Mouse (Mus musculus): ENCODE results near the gene Acap1. TPM values are rescaled to one million over a fixed set of nuclear protein-coding genes. Genes with fewer than 3 reads are reported as not detected.

Acap1 gene
- polyA plus RNA-seq, 1 experiment from 2014 or later = 0.75 TPM

GRCm38 (mm10) chr11:69884240-69884639 is 11.1 kb downstream of the Acap1 start:
- H3K27me3 ChIP-seq (ENCODE audit: control insufficient read depth, insufficient read depth, low read length) = peaks cover 5% of the 10 kb centered on the region; the same call in 1 of the 2 replicates
- no peak overlapping the region for H3K4me2 ChIP-seq (ENCODE audit: low read depth, low read length, severe bottlenecking)
- ATAC-seq (replicated peaks; ENCODE audit: low FRiP score) (no peak), DNase-seq (ENCODE audit: low spot score) (no peak)
- no peaks in the 10 kb centered on the region for H3K9me3 ChIP-seq (ENCODE audit: control insufficient read depth, low read length)
- no peak overlapping the region for H3K4me3 ChIP-seq (ENCODE audit: low read depth, low read length)
- H3K9ac ChIP-seq (ENCODE audit: low read length) = no peak overlapping the region
- no peaks in the 10 kb centered on the region for H3K36me3 ChIP-seq (ENCODE audit: control insufficient read depth, insufficient read depth, low read length)
- WGBS = 82% methylated on average over 9 of the region's 9 CpGs
- H3K27ac ChIP-seq (ENCODE audit: low read depth, low read length) = no peak overlapping the region
- H3K4me1 ChIP-seq (replicated peaks; ENCODE audit: control insufficient read depth, insufficient read depth, low read length) = peaks cover 4% of the 10 kb centered on the region; the same call in 1 of the 2 replicates

GRCm38 (mm10) chr11:69883527-69884151 is 11.7 kb downstream of the Acap1 start:
- no peak overlapping the region for H3K27ac ChIP-seq (ENCODE audit: low read depth, low read length)
- H3K27me3 ChIP-seq (ENCODE audit: control insufficient read depth, insufficient read depth, low read length) = peaks cover 5% of the 10 kb centered on the region; the same call in 1 of the 2 replicates
- 89% methylated on average over 8 of the region's 8 CpGs for WGBS
- DNase-seq (ENCODE audit: low spot score) (no peak), ATAC-seq (replicated peaks; ENCODE audit: low FRiP score) (no peak)
- peaks cover 4% of the 10 kb centered on the region; the same call in 1 of the 2 replicates for H3K4me1 ChIP-seq (replicated peaks; ENCODE audit: control insufficient read depth, insufficient read depth, low read length)
- no peaks in the 10 kb centered on the region for H3K9me3 ChIP-seq (ENCODE audit: control insufficient read depth, low read length)
- no peaks in the 10 kb centered on the region for H3K36me3 ChIP-seq (ENCODE audit: control insufficient read depth, insufficient read depth, low read length)
- H3K4me3 ChIP-seq (ENCODE audit: low read depth, low read length) = no peak overlapping the region
- H3K4me2 ChIP-seq (ENCODE audit: low read depth, low read length, severe bottlenecking) = no peak overlapping the region
- H3K9ac ChIP-seq (ENCODE audit: low read length) = no peak overlapping the region

- H3K27me3 ChIP-seq (ENCODE audit: control insufficient read depth, insufficient read depth, low read length) = peaks cover 5% of the 10 kb centered on the region; the same call in 1 of the 2 replicates
- ATAC-seq (replicated peaks; ENCODE audit: low FRiP score) = no peak
- WGBS = 61% methylated on average over 4 of the region's 4 CpGs
- no peak for DNase-seq (ENCODE audit: low spot score)
- no peaks in the 10 kb centered on the region for H3K36me3 ChIP-seq (ENCODE audit: control insufficient read depth, insufficient read depth, low read length)
- no peaks in the 10 kb centered on the region for H3K9me3 ChIP-seq (ENCODE audit: control insufficient read depth, low read length)
- no peak overlapping the region for H3K4me2 ChIP-seq (ENCODE audit: low read depth, low read length, severe bottlenecking)
- no peak overlapping the region for H3K27ac ChIP-seq (ENCODE audit: low read depth, low read length)
- H3K4me3 ChIP-seq (ENCODE audit: low read depth, low read length) = no peak overlapping the region
- no peak overlapping the region for H3K9ac ChIP-seq (ENCODE audit: low read length)
- H3K4me1 ChIP-seq (replicated peaks; ENCODE audit: control insufficient read depth, insufficient read depth, low read length) = peaks cover 4% of the 10 kb centered on the region; the same call in 1 of the 2 replicates
Observed at GRCm38 (mm10) chr11:69883066-69883465, 12.3 kb downstream of the Acap1 start.

- no peaks in the 10 kb centered on the region for H3K36me3 ChIP-seq (ENCODE audit: control insufficient read depth, insufficient read depth, low read length)
- H3K9ac ChIP-seq (ENCODE audit: low read length) = 0 out of 2 replicates have a peak overlapping the region, but pooled peaks have one; percentile 30
- H3K4me3 ChIP-seq (ENCODE audit: low read depth, low read length) = peak overlapping the region; percentile 39
- no peak overlapping the region for H3K27ac ChIP-seq (ENCODE audit: low read depth, low read length)
- H3K9me3 ChIP-seq (ENCODE audit: control insufficient read depth, low read length) = no peaks in the 10 kb centered on the region
- WGBS = 59% methylated on average over 21 of the region's 21 CpGs
- ATAC-seq (replicated peaks; ENCODE audit: low FRiP score) (no peak), DNase-seq (ENCODE audit: low spot score) (no peak)
- peaks cover 5% of the 10 kb centered on the region; the same call in 1 of the 2 replicates for H3K27me3 ChIP-seq (ENCODE audit: control insufficient read depth, insufficient read depth, low read length)
- peaks cover 6% of the 10 kb centered on the region; the same call in 1 of the 2 replicates for H3K4me1 ChIP-seq (replicated peaks; ENCODE audit: control insufficient read depth, insufficient read depth, low read length)
- H3K4me2 ChIP-seq (ENCODE audit: low read depth, low read length, severe bottlenecking) = peak overlapping the region; percentile 67; the same call in 1 of the 2 replicates
Observed at GRCm38 (mm10) chr11:69881787-69882670, 13.3 kb downstream of the Acap1 start.

DNA sequence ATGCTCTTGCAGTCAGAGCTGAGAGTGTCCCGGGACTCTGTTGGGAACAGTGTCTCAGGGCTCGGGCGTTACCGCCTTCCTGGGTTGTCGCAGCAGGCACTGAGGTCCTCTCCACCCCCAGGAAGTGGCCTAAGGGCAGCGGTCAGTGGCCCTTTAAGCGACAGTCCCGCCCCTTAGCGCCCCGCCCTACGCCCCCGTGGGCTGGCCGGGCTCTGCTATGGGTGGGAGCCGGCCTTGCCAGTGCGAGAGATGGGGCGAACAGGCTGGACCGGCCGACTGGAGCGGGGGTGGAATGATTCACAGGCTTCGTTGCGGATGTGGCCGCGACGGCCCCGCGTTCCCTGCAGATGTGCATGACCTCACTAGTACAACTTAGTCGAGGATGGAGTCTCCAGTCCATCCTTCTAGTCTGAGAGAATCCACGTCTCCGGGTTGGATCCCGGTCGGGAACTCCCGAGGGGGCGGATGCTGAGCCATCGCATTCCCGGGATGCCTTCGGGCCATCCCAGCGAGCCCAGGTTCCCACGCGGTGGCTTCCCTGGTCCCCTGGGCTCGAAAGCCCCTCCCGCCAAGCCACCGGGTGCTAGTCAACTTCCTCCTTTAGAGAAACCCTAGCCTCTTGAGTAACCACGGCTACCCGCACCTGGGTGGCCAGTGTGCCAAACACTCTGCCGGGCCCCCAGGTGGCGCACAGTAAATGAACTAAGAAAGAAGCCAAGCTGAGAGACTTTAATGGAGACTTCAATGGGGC is 14.3 kb downstream of the Acap1 start, which contains the start of gene Kctd11:
TSS of gene Kctd11 (minus strand) at position 554 of the 751 bp plus-strand sequence.
- Histone ChIP-seq H3K4me2 (ENCODE audit: low read depth, low read length, severe bottlenecking) (peak within 1 kb of the TSS; percentile 67), H3K27me3 (ENCODE audit: control insufficient read depth, insufficient read depth, low read length) (peaks cover 5% of the 10 kb centered on the region; the same call in 1 of the 2 replicates), H3K9ac (ENCODE audit: low read length) (peak within 1 kb of the TSS; percentile 48), H3K9me3 (ENCODE audit: control insufficient read depth, low read length) (no peaks in the 10 kb centered on the region), H3K4me1 (replicated peaks; ENCODE audit: control insufficient read depth, insufficient read depth, low read length) (peaks cover 6% of the 10 kb centered on the region; the same call in 1 of the 2 replicates), H3K4me3 (ENCODE audit: low read depth, low read length) (peak within 1 kb of the TSS; percentile 39), H3K36me3 (ENCODE audit: control insufficient read depth, insufficient read depth, low read length) (no peaks in the 10 kb centered on the region), H3K27ac (ENCODE audit: low read depth, low read length) (peak within 1 kb of the TSS; percentile 32)
- ATAC-seq (replicated peaks; ENCODE audit: low FRiP score) (peak; percentile 85), DNase-seq (ENCODE audit: low spot score) (peak; percentile 88)
- WGBS = under 1% methylated on average over 46 of the region's 46 CpGs

- peak overlapping the region; percentile 67 for H3K4me2 ChIP-seq (ENCODE audit: low read depth, low read length, severe bottlenecking)
- no peaks in the 10 kb centered on the region for H3K9me3 ChIP-seq (ENCODE audit: control insufficient read depth, low read length)
- under 1% methylated on average over 18 of the region's 18 CpGs for WGBS
- H3K9ac ChIP-seq (ENCODE audit: low read length) = peak overlapping the region; percentile 48
- DNase-seq (ENCODE audit: low spot score) (peak; percentile 80), ATAC-seq (replicated peaks; ENCODE audit: low FRiP score) (no peak)
- H3K36me3 ChIP-seq (ENCODE audit: control insufficient read depth, insufficient read depth, low read length) = no peaks in the 10 kb centered on the region
- peaks cover 6% of the 10 kb centered on the region; the same call in 1 of the 2 replicates for H3K4me1 ChIP-seq (replicated peaks; ENCODE audit: control insufficient read depth, insufficient read depth, low read length)
- H3K4me3 ChIP-seq (ENCODE audit: low read depth, low read length) = peak overlapping the region; percentile 39
- H3K27me3 ChIP-seq (ENCODE audit: control insufficient read depth, insufficient read depth, low read length) = peaks cover 5% of the 10 kb centered on the region; the same call in 1 of the 2 replicates
- H3K27ac ChIP-seq (ENCODE audit: low read depth, low read length) = peak overlapping the region; percentile 32
Observed at GRCm38 (mm10) chr11:69880506-69880852, 14.9 kb downstream of the Acap1 start.

DNA sequence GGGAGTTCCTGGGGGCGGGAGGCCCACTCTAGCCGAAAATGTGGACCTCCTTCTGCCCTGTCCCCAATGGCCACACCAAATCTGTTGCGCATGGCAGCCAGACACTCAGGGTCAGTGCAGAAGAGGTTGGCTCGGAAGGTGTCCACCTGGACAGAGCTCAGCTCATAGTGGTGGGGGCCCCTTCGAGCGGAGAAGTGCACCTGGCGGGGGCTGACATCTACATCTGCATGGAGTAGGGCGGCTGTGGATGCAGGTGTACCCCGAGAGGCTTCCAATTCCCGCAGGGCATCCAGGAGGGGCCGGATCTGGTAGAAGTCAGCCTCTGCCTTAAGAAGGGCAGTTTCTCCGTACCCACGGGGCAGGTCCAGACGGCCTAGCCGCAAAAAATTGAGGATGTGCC is 15.6 kb downstream of the Acap1 start:
- no peak for DNase-seq (ENCODE audit: low spot score)
- Histone ChIP-seq H3K27ac (ENCODE audit: low read depth, low read length) (no peak overlapping the region), H3K9me3 (ENCODE audit: control insufficient read depth, low read length) (no peaks in the 10 kb centered on the region), H3K27me3 (ENCODE audit: control insufficient read depth, insufficient read depth, low read length) (peaks cover 5% of the 10 kb centered on the region; the same call in 1 of the 2 replicates), H3K4me2 (ENCODE audit: low read depth, low read length, severe bottlenecking) (peak overlapping the region; percentile 67; the same call in 1 of the 2 replicates), H3K4me1 (replicated peaks; ENCODE audit: control insufficient read depth, insufficient read depth, low read length) (peaks cover 6% of the 10 kb centered on the region; the same call in 1 of the 2 replicates), H3K9ac (ENCODE audit: low read length) (no peak overlapping the region), H3K36me3 (ENCODE audit: control insufficient read depth, insufficient read depth, low read length) (no peaks in the 10 kb centered on the region), H3K4me3 (ENCODE audit: low read depth, low read length) (peak overlapping the region; percentile 39)
- WGBS = 53% methylated on average over 15 of the region's 15 CpGs
- ATAC-seq (replicated peaks; ENCODE audit: low FRiP score) = no peak

DNA sequence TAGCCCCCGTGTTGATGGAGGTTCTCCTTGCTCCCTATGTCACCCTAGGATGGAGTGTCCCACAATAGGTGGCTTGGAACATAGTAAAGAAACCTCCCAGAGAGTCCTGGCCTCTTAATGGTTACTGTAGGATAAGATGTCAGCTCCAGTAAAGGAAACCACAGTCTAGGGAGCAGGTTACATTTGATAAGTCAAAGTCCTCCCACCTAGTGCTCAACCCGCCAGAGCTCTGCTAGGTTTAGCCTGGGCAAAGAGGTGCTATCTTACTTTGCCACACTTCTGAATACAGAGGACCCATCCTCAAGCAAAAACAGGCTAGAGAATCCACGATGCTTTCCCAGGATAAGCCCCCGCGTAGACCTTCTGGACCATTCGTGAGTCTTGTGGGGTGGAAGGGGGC is 16.4 kb downstream of the Acap1 start:
- Histone ChIP-seq H3K36me3 (ENCODE audit: control insufficient read depth, insufficient read depth, low read length) (no peaks in the 10 kb centered on the region), H3K9ac (ENCODE audit: low read length) (no peak overlapping the region), H3K9me3 (ENCODE audit: control insufficient read depth, low read length) (no peaks in the 10 kb centered on the region), H3K4me2 (ENCODE audit: low read depth, low read length, severe bottlenecking) (no peak overlapping the region), H3K4me3 (ENCODE audit: low read depth, low read length) (no peak overlapping the region), H3K27ac (ENCODE audit: low read depth, low read length) (no peak overlapping the region), H3K4me1 (replicated peaks; ENCODE audit: control insufficient read depth, insufficient read depth, low read length) (peaks cover 6% of the 10 kb centered on the region; the same call in 1 of the 2 replicates), H3K27me3 (ENCODE audit: control insufficient read depth, insufficient read depth, low read length) (peaks cover 5% of the 10 kb centered on the region; the same call in 1 of the 2 replicates)
- 95% methylated on average over 6 of the region's 6 CpGs for WGBS
- DNase-seq (ENCODE audit: low spot score) (no peak), ATAC-seq (replicated peaks; ENCODE audit: low FRiP score) (no peak)
